Mouse (Mus musculus) erythroblast, embryonic 14.5 days (primary cell): ENCODE measurements around the gene Rnf220.

Experiments
- GATA1 ChIP-seq: IDR thresholded peaks from 2 replicates; pipeline ENCODE4 v1.6.1; 2012; ENCODE audit warnings: low read length, inconsistent platforms, mixed read lengths
- TAL1 ChIP-seq: IDR thresholded peaks from 3 replicates; pipeline ENCODE4 v1.6.1; 2012; ENCODE audit warnings: low read length, inconsistent platforms, mixed read lengths

- no peak for TF ChIP-seq GATA1
- no peak for TF ChIP-seq TAL1
Measured at GRCm38 (mm10) chr4:117240867-117241266, 256.0 kb downstream of the Rnf220 start.
